ENCODE assay signal across 17 mouse cellular contexts in the genomic region with DNA sequence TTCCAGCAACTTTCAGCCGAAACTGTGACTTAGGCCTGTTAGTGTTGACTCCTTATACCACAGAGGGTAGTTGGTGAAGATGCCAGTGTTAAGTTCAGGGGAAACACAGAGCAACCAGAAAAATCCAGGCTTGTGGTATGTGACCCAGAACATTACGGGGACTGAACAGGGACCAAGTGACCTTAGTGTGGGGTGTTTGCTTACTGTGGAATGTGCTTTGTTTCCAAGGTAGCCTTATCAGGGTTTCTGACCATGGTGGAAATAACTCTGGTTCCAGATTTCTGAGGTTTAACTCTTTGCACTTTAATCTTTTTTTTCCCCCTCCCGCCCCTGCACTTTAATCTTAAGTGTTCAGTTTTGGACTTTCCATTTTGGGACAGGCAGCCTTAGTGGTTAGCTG. TPM values are rescaled to one million over a fixed set of nuclear protein-coding genes. Genes with fewer than 3 reads are reported as not detected.
DNase-seq lines count a peak whose midpoint lies in the region; ATAC-seq and TF ChIP-seq lines count a peak whose summit lies in the region.
"Had no signal": no experiment of that assay in that cellular context is flagged by ENCODE, and none has a peak within 500 bp of the region (broad histone marks: within the 10 kb centered on the region; RNA-seq: fewer than 3 reads in every experiment).

No protein-coding gene starts in this region.

- no peak for DNase-seq in heart, adult 11 months
- peak; percentile 50 for DNase-seq in kidney, adult 2 months
- no peak for DNase-seq in kidney, postnatal 0 days (ENCODE audit: low spot score)
- DNase-seq in lung, postnatal 36 days, result peak; percentile 41
- DNase-seq in layer of hippocampus, adult 18-20 months (ENCODE audit: low spot score in 2 of 2), result no peak
- DNase-seq: adrenal gland, postnatal 10 days; retina, postnatal 1 day had no signal

- H3K9ac ChIP-seq in heart, embryonic 11.5 days (ENCODE audit: low read depth, low read length), result no peak overlapping the region
- no peak overlapping the region for H3K9ac ChIP-seq in kidney, embryonic 14.5 days (ENCODE audit: low read depth, low read length)
- no peak overlapping the region for H3K9ac ChIP-seq in kidney, postnatal 0 days (ENCODE audit: low read depth, low read length)
- H3K9ac ChIP-seq in forebrain, embryonic 12.5 days, result no peak overlapping the region
- H3K9ac ChIP-seq: embryonic facial prominence, embryonic 13.5 days; hindbrain, embryonic 14.5 days; liver, embryonic 14.5 days; midbrain, embryonic 15.5 days; neural tube, embryonic 12.5 days had no signal

- no peak for TF ChIP-seq POLR2A in kidney, adult 2 months (IDR thresholded peaks at IDR 0.05; ENCODE audit: low read depth, low read length)

- peak overlapping the region; percentile 37 for H3K4me2 ChIP-seq in heart, embryonic 11.5 days
- no peak overlapping the region for H3K4me2 ChIP-seq in kidney, embryonic 14.5 days (replicated peaks; ENCODE audit: low read depth, low read length)
- no peak overlapping the region for H3K4me2 ChIP-seq in kidney, postnatal 0 days (ENCODE audit: low read length)
- no peak overlapping the region for H3K4me2 ChIP-seq in forebrain, embryonic 12.5 days
- H3K4me2 ChIP-seq: embryonic facial prominence, embryonic 13.5 days; hindbrain, embryonic 14.5 days; midbrain, embryonic 15.5 days; neural tube, embryonic 12.5 days had no signal

- no peaks in the 10 kb centered on the region for H3K9me3 ChIP-seq in heart, embryonic 11.5 days (replicated peaks; ENCODE audit: control insufficient read depth, low read length)
- no peaks in the 10 kb centered on the region for H3K9me3 ChIP-seq in kidney, embryonic 14.5 days (ENCODE audit: control insufficient read depth, low read length)
- H3K9me3 ChIP-seq in kidney, postnatal 0 days (replicated peaks; ENCODE audit: low read length), result no peaks in the 10 kb centered on the region
- no peaks in the 10 kb centered on the region for H3K9me3 ChIP-seq in forebrain, embryonic 12.5 days
- H3K9me3 ChIP-seq: embryonic facial prominence, embryonic 13.5 days; midbrain, embryonic 15.5 days; neural tube, embryonic 12.5 days had no signal

- no peaks in the 10 kb centered on the region for H3K27me3 ChIP-seq in heart, embryonic 11.5 days (ENCODE audit: control insufficient read depth, insufficient read depth, low read length)
- H3K27me3 ChIP-seq in kidney, adult 2 months (replicated peaks; ENCODE audit: control insufficient read depth, insufficient read depth, low read length), result no peaks in the 10 kb centered on the region
- no peaks in the 10 kb centered on the region for H3K27me3 ChIP-seq in kidney, embryonic 14.5 days (ENCODE audit: control insufficient read depth, insufficient read depth, low read length)
- no peaks in the 10 kb centered on the region for H3K27me3 ChIP-seq in kidney, postnatal 0 days (ENCODE audit: insufficient read depth, low read length)
- H3K27me3 ChIP-seq in forebrain, embryonic 12.5 days, result no peaks in the 10 kb centered on the region
- H3K27me3 ChIP-seq: embryonic facial prominence, embryonic 13.5 days; midbrain, embryonic 15.5 days; neural tube, embryonic 12.5 days had no signal

- no peak for TF ChIP-seq CTCF in kidney, adult 2 months (conservative IDR thresholded peaks at IDR 0.05; ENCODE audit: insufficient read depth, insufficient read length, low read depth, low read length)
- no peak for TF ChIP-seq CTCF in kidney, postnatal 0 days (IDR thresholded peaks at IDR 0.05; ENCODE audit: low read depth)

- ATAC-seq in heart, embryonic 11.5 days (replicated peaks; ENCODE audit: insufficient number of reproducible peaks, low FRiP score, low TSS enrichment), result no peak
- ATAC-seq in kidney, embryonic 14.5 days (ENCODE audit: low FRiP score, low TSS enrichment), result no peak
- no peak; the same call in 1 of the 2 replicates for ATAC-seq in kidney, postnatal 0 days (replicated peaks; ENCODE audit: low FRiP score, low read depth)
- no peak for ATAC-seq in forebrain, embryonic 12.5 days (ENCODE audit: low FRiP score)
- ATAC-seq: forebrain, embryonic 14.5 days; midbrain, embryonic 15.5 days had no signal

- H3K4me3 ChIP-seq in heart, embryonic 11.5 days (ENCODE audit: low read depth, low read length), result no peak overlapping the region
- no peak overlapping the region for H3K4me3 ChIP-seq in kidney, adult 2 months (ENCODE audit: insufficient read depth, low read depth, low read length)
- H3K4me3 ChIP-seq in kidney, embryonic 14.5 days (ENCODE audit: low read length), result no peak overlapping the region
- H3K4me3 ChIP-seq in kidney, postnatal 0 days (replicated peaks; ENCODE audit: low read depth, low read length), result no peak overlapping the region
- H3K4me3 ChIP-seq in forebrain, embryonic 12.5 days (replicated peaks), result no peak overlapping the region
- H3K4me3 ChIP-seq: embryonic facial prominence, embryonic 13.5 days; layer of hippocampus, adult 2 months; midbrain, embryonic 15.5 days; neural tube, embryonic 12.5 days had no signal

- 44% methylated on average over 3 of the region's 3 CpGs for WGBS in heart, embryonic 11.5 days (ENCODE audit: insufficient replicate concordance)
- WGBS in kidney, adult 2 months, result 35% methylated on average over 3 of the region's 3 CpGs
- 80% methylated on average over 3 of the region's 3 CpGs for WGBS in kidney, embryonic 14.5 days
- WGBS in kidney, postnatal 0 days, result 57% methylated on average over 3 of the region's 3 CpGs
- WGBS in forebrain, embryonic 12.5 days, result 91% methylated on average over 3 of the region's 3 CpGs

- peak overlapping the region; percentile 77 for H3K27ac ChIP-seq in heart, embryonic 11.5 days (ENCODE audit: low read depth, low read length)
- H3K27ac ChIP-seq in kidney, adult 2 months (ENCODE audit: insufficient read depth, low read depth, low read length), result peak overlapping the region; percentile 70
- no peak overlapping the region for H3K27ac ChIP-seq in kidney, embryonic 14.5 days (ENCODE audit: low read depth, low read length)
- peak overlapping the region; percentile 70 for H3K27ac ChIP-seq in kidney, postnatal 0 days
- H3K27ac ChIP-seq in forebrain, embryonic 12.5 days, result no peak overlapping the region
- H3K27ac ChIP-seq: embryonic facial prominence, embryonic 13.5 days; hindbrain, embryonic 14.5 days; layer of hippocampus, adult 2 months; liver, embryonic 14.5 days; midbrain, embryonic 15.5 days; neural tube, embryonic 12.5 days had no signal

- H3K36me3 ChIP-seq in heart, embryonic 11.5 days (ENCODE audit: control insufficient read depth, insufficient read depth, low read length), result peaks cover 7% of the 10 kb centered on the region
- no peaks in the 10 kb centered on the region for H3K36me3 ChIP-seq in kidney, adult 2 months (ENCODE audit: control insufficient read depth, insufficient read depth, low read length)
- H3K36me3 ChIP-seq in kidney, embryonic 14.5 days (ENCODE audit: control insufficient read depth, insufficient read depth, low read length), result peaks cover 36% of the 10 kb centered on the region
- peaks cover 12% of the 10 kb centered on the region for H3K36me3 ChIP-seq in kidney, postnatal 0 days (ENCODE audit: insufficient read depth, low read length)
- peaks cover 71% of the 10 kb centered on the region for H3K36me3 ChIP-seq in forebrain, embryonic 12.5 days (replicated peaks)

- peaks cover 15% of the 10 kb centered on the region for H3K4me1 ChIP-seq in heart, embryonic 11.5 days (ENCODE audit: control insufficient read depth, insufficient read depth, low read length)
- H3K4me1 ChIP-seq in kidney, adult 2 months (ENCODE audit: control insufficient read depth, insufficient read depth, low read length), result peaks cover 23% of the 10 kb centered on the region
- H3K4me1 ChIP-seq in kidney, embryonic 14.5 days (ENCODE audit: control insufficient read depth, insufficient read depth, low read length), result peaks cover 7% of the 10 kb centered on the region
- H3K4me1 ChIP-seq in kidney, postnatal 0 days (replicated peaks; ENCODE audit: insufficient read depth, low read length), result no peaks in the 10 kb centered on the region
- peaks cover 10% of the 10 kb centered on the region for H3K4me1 ChIP-seq in forebrain, embryonic 12.5 days

RNA-seq across cellular contexts. Expression of a gene that starts 6.6 kb away (rescaled TPM):
- polyA plus RNA-seq in heart, embryonic 11.5 days (2014; fragmentation: Nextera tagmentation; extraction: Ambion mirVana), result 16.1 and 22.9 TPM in 2 replicates
- 5.2 and 5.6 TPM in 2 replicates for polyA plus RNA-seq in kidney, adult 2 months (2012; rRNA removed)
- 12.4 and 26.8 TPM in 2 replicates for polyA plus RNA-seq in kidney, embryonic 14.5 days (2014; fragmentation: Nextera tagmentation; extraction: Ambion mirVana)
- 11.8 and 13.3 TPM in 2 replicates for polyA plus RNA-seq in kidney, postnatal 0 days (2015; fragmentation: Nextera tagmentation; extraction: Ambion mirVana)
- 10 to 100 TPM; 10.6 to 10.8 TPM for total RNA-seq in layer of hippocampus, adult 18-20 months (2021)
- polyA plus RNA-seq in forebrain, embryonic 12.5 days (2016; fragmentation: Nextera tagmentation; extraction: Ambion mirVana), result 43.6 and 47.1 TPM in 2 replicates

RNA-seq across cellular contexts. Expression of a gene that starts 24.0 kb away (rescaled TPM):
- 15.2 and 18.2 TPM in 2 replicates for polyA plus RNA-seq in heart, embryonic 11.5 days (2014; fragmentation: Nextera tagmentation; extraction: Ambion mirVana)
- polyA plus RNA-seq in kidney, adult 2 months (2012; rRNA removed), result 11.0 and 11.6 TPM in 2 replicates
- polyA plus RNA-seq in kidney, embryonic 14.5 days (2014; fragmentation: Nextera tagmentation; extraction: Ambion mirVana), result 26.0 and 27.2 TPM in 2 replicates
- polyA plus RNA-seq in kidney, postnatal 0 days (2015; fragmentation: Nextera tagmentation; extraction: Ambion mirVana), result 16.5 and 16.9 TPM in 2 replicates
- 10 to 100 TPM; 55.0 to 58.8 TPM for total RNA-seq in layer of hippocampus, adult 18-20 months (2021)
- polyA plus RNA-seq in forebrain, embryonic 12.5 days (2016; fragmentation: Nextera tagmentation; extraction: Ambion mirVana), result 30.0 and 31.8 TPM in 2 replicates

Comparison
In these comparisons a context has a peak if more than half of its experiments do, and no peak if none do; other contexts are left out.
1. H3K27ac ChIP-seq: peak in heart, embryonic 11.5 days (single experiment), kidney, adult 2 months (single experiment) and kidney, postnatal 0 days (single experiment); none in kidney, embryonic 14.5 days (single experiment) and forebrain, embryonic 12.5 days (single experiment).
2. DNase-seq: peak in kidney, adult 2 months (single experiment) and lung, postnatal 36 days (single experiment); none in heart, adult 11 months (single experiment), kidney, postnatal 0 days (single experiment) and layer of hippocampus, adult 18-20 months (0 of 2).